Mouse (Mus musculus) layer of hippocampus, adult 9-10 months (tissue): ENCODE measurements around the gene Nprl3.
"Not testable (repeated sequence)": the region's sequence is repeated elsewhere in the genome, so short reads cannot be mapped to it uniquely, and the experiment has no call there.

Source experiments
- DNase-seq: peaks from one replicate; pipeline ENCODE4 v3.0.0; 2022; ENCODE audit warnings: low spot score

The Nprl3 gene

DNA sequence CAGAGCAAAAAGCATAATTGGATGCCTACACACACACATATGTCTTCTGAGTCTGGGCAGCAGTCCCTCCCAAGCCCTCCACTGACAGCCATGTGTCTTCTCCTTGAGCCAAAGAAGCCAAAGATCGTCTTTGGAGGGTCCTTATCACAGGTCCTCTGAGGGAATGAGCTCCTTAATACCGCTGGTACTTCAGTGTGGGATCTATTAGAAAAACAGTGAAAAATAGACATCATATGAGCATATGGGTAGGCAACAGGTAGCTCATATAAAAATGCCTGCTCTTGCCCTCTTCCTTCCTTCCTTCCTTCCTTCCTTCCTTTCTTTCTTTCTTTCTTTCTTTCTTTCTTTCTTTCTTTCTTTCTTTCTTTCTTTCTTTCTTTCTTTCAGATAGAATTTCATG lies 17.1 kb upstream of the Nprl3 start:
- DNase-seq = not testable (repeated sequence)

DNA sequence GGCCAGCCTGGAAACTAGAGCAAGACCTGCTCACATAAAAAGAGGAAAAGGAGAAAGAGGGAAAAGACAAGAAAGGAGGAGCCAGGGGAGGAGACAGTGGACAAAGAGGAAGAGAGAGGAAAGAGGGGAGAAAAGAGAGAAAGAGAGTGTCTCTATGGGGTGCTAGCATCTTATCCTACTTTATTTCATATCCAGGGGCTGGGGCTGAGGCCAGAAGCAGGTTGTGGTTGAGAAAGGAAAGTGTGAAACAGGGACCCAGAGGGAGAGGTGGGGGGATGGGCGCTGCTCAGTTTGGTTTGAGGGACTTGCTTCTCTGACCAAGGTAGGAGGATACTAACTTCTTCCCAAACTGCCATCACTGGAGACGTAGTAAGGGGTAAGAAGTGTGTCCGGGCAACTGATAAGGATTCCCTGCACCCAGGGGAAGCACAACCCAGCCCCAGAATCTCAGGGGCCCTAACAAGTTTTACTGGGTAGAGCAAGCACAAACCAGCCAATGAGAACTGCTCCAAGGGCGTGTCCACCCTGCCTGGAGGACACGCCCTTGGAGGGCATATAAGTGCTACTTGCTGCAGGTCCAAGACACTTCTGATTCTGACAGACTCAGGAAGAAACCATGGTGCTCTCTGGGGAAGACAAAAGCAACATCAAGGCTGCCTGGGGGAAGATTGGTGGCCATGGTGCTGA lies 15.7 kb upstream of the Nprl3 start, which contains the start of gene Hba-a1:
Hba-a1 (plus strand) TSS at position 421 of the 687 bp plus-strand sequence.
- not testable (repeated sequence) for DNase-seq

DNA sequence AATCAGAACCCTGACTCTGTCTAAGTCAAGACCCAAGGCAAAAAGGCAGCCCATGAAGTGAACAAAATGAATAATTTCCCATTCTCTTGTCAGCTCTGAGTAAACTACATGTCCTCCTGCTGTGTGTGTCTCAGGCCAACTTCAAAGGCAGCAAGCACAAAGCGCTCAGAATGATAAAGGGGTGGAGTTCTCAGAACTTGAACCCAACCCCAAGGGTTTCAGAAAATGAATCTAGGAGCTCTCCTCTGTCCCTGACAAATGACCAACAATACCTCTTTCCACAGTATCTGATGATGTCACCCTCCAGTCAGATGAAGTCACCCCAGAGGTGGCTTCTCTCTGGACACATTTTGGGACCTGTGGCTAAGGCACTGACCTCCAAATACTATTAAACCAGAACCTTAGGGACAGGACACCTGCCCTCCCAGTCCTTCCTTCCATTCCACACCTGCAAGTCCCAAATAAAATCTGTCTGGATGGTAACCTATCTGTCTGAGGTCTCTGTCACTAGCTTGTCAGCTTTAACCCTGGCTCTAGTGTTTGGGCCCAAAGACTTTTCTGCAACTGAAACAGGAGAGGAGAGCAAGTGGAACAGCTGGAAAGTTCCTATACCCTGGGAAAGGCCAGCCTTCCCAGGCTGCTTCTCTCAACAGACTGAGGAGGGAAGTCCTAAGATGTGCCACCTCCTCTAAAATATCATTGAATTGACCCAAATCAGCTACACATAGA lies 14.1 kb upstream of the Nprl3 start:
- DNase-seq = no peak

DNA sequence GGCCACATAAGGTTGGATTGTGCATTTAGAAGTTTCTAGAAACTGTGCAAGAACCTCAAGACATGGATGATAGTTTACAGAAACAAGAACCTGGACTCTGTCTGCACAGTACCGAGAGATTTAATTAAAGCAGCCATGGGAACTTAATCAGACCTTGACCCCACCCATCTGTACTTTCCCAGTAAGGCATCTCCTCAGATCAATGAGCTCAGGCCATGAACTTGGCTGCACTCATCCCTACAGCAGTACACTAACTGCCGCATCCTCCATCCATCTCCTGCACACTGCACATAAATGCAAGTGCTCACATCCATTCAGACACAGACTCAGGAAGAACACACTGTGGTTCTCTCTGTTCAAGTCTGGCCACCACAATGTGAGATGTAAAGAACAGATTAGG lies 13.1 kb upstream of the Nprl3 start:
- DNase-seq = no peak

DNA sequence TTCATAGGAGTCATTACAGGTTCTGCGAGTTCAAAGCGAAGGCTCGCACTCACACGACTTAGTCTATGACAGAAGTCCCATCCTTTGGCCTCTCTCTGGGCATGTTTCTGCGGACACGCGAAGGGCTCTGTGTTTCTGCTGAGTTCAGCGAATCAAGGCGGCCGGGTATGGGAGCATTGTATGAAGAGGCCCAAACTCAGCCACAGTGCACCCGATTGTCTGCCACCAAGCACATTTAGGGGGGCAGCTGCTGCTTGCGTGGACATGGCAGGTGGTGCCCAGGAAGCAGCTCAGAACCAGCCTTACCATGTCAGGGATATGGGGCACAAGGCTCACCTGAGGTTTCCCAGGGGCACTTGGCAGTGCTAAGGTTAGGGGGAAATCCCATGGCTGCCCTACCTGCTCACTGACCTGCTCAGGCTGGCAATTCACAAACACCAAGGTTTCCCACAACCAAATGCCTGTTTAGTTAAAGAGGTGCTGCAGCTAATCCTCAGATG lies 11.0 kb upstream of the Nprl3 start:
- DNase-seq = no peak

DNA sequence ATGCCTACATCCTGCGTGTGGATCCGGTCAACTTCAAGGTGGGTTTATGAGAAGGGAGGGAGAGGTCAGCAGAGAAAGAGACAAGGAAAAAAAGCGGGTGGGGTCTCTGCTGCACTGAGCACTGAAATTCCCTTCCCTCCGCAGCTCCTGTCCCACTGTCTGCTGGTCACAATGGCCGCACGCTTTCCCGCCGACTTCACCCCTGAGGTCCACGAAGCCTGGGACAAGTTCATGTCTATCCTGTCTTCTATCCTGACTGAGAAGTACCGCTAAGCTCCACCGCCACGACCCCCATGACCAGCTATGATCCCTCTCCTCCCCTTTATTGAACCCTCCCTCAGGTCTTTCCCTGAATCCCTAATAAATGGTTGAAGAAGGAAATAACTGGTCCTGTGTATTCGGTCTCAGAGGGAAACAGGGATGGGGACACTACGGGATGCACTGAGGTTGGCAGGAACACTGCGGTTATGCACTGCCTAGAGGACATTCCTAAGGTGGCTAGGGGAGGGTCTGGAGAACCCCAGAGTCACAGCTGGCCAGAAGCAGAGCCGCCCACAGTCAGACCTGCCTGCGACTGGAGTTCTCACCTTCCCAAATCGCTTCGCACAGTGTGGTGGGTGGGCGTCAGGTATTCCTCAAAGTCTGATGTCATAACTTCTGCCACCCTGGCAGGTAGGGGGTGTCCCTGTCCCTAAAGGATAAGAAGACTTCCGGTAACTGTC lies 10.4 kb upstream of the Nprl3 start:
- no peak for DNase-seq

DNA sequence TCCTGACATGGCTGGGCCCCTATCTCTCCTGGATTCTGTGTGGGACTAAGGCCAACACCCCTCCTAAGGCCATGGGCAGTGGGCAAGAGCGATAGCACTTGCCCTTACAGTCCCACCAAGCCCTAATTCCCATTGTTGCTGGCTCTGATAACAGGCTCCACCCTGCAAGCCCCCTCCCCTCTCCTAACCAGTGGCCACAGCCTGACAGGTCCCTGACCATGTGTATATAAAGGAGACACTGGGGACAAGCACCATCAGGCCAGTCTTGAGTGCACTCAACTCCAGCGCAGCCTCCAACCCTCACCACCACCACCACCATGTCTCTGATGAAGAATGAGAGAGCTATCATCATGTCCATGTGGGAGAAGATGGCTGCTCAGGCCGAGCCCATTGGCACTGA lies 8.8 kb upstream of the Nprl3 start, which contains the start of gene Hba-x:
Hba-x (plus strand) TSS at position 54 of the 400 bp plus-strand sequence.
- DNase-seq = no peak

DNA sequence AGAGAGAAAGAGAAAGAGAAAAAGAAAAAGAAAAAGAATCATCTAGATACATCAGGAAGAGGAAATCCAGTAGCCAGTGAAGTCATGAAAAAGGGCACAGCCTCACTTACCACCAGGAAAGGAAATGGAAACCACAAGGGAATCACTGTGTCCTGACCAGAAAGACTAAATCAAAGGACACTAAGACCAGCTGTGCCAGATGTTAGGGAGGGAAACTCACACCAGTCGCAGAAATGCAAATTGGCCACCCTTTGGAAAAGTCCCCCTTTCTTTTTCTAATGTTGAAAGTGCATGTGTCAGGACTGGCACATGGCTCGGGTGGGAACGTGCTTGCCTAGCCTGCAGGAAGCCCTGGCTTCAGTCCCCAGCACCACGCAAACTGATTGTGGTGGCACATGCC lies 3.7 kb upstream of the Nprl3 start:
- no peak for DNase-seq

DNA sequence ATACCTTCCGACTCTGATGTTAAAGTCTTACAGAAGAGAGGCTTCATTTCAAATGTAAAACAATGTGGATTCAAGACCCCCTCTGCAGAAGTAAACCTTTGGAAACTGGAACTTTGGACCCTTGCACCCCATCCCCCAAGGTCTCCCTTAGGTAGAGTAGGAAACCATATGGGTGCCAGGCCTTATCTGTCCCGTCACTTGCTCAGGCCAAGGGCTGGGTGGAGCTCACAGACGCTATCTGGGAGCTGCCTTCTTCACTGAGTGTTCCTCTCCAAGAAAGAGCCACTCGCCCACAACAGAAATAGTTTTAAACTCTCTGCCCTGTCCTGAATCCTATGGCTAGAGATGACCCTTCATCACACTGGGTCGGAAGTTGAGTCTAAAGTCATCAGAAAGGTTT lies 1.4 kb upstream of the Nprl3 start:
- DNase-seq = no peak

DNA sequence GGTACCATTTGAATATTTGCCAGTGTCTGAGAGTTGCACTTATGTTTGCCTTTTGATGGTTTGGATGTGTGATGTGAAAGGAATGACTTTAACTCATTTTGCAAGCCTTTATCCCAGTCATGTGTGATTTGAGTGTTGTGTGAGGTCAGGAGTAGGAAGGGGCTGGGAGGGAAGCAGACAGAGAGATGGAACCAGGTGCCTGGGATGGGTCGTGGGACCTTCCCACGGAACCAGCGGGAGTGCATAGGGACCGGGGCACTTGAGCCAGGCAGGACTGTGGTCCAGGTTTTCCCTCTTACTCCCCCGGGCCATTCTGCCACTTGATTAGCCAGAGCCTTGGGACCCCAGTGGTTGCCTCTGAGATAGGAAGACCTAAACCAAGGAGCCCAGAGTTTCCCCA lies 457 bp upstream of the Nprl3 start:
- DNase-seq = no peak

DNA sequence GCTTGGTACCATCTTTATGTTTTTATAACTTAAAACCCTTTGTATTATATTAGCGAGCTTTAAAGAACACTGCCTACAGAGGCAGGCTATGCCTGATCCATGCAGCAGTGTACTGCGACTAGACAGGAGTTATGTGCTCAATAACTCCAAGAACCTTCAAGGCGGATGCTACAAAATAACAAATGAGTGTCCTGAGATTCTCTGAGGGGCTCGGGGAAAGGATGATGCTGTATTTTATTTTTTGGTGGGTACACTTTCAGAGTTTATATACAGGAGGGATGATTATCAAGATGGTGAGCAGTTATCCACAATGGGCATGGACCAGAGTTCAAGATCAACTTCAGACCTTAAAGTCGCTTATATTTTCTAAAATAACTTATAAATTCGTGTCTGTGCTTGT lies 731 bp downstream of the Nprl3 start:
- DNase-seq = no peak

DNA sequence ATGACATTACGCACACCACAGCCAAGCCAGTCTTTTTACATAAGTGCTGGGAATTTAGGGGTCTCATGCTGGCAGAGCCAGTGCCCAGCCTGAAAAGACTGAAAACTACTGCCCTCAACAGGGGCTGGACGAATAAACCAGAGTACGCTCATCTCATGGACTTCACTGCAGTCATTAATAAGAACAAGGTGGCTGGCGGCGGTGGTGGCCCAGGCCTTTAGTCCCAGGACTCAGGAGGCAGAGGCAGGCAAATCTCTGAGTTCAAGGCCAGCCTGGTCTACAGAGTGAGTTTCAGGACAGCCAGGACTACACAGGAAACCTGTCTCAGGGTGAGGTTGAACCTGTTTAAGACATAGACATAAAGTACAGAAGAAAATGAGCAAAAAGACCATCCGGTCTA lies 1.3 kb downstream of the Nprl3 start:
- DNase-seq = no peak

DNA sequence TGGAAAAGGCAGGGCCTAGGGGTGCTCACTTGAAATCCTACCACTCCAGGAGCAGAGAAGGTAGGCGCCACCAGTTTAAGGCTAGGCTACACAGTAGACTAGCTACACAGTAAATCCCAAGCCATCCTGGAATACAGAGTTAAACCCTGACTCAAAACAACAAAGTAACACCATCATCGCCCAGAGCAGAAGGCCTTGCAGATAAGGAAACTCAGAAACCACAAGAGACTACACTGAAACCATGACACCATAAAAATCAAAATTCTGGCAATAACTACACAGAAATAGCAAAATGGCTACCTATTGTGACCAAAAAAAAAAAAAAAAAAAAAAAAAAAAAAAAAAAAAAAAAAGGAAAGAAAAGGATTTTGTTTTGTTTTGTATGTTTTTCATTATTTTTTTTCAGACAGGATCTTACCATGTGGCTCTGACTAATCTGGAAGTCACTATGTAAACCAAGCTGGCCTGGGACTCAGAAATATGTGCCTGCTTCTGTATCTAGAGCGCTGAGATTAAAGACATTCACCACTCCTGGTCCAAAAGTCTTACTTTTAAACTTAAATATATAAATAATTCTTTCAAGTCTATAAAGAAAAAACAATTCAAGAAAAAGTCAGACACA lies 2.3 kb downstream of the Nprl3 start:
- no peak for DNase-seq

DNA sequence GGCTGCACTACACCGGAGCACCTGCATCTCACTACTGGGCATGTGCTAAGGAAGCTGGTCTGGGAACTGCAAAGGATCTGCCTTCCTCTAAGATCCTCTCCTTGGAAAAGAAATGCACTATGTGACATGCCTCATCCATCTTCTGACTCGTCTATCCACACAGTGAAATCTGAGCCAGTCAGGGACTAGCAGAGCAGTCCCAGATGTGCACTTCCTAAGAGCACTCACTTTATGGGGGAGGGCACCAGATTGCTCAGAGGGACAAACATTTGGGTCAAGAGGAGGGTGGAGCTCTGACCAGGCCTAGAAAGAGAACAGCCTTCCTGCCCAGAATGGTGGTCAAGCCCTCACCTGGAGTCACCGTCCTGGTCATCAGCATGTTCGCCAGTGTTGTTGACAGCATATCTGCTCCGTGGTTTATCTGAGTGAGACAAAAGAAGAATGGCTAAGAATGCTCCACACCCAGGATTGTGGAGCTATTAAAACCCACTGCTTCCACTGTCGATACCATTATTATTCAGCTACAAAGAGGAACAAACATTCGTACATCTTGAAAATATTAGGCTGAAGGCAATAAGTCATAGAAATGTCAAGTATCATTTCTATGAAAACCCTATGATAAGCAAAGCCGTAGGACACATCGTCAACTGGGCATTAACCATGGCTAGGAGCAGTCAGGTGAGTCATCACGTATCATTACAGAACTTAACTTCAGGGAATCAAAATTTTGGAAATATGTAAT lies 4.7 kb downstream of the Nprl3 start:
- no peak for DNase-seq

DNA sequence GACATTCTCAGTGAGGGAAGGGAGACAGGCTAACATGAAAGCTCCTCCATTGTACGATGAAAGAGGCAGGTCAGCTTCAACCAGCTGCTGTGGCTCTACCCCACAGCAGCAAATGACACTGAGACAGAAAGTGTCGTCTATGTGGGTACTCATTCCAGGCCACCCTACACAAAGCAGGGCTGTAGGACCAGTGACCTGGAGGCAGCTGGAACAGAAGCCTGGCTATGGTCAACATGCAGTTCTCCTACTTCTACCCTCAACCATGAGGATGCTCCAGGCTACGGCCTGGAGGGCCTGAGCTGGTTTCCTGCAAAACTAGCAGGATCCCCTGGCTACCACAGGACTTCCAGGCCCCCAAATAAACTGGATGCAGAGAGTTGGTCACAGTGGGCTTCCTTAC lies 10.9 kb downstream of the Nprl3 start:
- no peak for DNase-seq

DNA sequence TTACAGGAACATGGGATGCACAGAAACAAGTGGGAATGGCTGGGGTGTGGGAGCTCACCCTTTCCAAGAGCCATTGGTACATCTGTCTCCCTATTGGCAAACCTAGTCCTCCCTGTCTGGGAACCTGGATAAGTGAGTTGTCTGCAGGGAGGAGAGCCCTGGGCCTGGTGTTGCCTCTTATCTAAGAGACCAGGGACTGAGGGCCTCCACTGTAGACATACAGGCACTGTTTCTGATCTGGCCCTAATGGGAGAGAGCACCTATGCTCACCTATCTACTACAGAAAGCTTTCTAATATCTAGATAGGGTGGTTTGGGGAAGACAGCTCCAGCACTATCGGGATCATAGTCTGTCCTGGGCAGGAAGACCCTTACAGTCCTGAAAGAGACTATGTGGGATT lies 11.4 kb downstream of the Nprl3 start:
- DNase-seq = no peak

DNA sequence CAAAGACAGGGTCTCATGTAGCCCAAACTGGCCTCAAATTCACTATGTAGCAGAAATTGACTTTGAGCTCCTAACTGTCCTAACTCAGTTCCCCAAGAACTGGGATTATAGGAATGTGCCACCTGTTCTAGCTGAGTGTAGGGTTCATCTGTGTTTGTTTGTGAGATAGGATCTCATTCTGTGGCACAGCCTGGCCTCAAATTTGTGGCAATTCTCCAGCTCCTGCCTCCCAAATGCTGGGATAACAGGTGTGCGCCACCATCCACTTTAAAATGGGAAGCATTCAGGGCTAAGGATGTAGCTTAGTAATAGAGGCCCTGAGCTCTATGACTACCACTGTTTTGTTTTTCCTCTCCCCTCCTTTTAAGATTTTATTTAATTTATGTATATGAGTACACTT lies 14.4 kb downstream of the Nprl3 start:
- DNase-seq = no peak

DNA sequence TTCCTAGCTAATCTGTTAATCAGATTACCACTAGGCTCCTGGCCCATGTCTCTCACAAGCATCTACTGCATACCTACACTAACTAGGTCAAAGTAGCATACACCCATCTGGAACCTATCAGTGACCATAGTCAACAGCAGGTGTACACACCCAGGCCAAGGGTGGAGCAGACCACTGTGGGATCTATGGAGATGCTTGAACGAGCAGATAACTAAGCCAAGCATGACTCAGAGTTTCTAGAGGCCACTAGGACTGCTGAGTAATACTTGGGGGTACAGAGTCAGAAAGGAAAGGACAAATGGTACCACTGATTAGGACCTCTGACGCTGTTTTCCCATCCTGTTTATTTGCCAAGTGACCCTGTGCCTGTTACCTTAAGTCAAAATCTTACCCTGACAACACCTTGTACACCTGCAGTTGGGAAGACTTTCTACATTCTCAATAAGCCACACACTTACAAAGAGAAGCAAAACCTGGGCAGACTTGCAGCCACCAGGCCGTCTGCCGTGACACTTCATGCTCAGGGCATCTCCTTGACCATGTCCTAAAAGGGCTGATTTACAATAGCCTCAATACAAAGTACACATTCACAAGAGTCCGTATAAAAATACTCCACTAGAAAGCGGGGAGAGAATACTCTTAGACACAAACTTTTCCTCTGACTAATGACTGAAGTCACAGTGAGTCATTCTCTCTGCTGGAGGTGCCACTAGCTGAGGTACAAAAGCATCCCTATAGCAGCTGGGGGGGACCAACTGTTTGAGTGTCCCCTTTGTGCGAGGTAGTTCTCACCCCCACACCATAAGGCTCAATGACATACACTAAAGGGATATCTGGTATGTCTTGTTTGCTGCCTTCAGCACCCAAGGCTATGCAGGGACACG lies 16.4 kb downstream of the Nprl3 start:
- no peak for DNase-seq

DNA sequence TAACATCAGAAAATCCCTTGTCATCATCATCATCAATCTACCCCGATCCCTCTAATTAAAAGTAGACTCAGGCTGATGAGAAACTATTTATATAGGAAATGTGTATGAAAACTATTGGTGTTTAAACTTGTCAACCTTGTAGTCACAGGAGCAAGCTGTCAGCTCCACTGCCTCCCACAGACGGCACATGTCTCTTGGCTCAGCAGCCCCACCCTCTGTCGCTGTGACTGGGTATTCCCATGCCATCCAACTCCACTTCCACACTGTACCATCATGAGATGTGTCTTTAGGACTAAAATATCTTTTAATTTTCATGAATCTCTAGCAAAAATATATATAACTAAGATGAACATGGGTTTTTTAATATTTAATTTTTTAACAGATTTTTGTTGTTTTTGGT lies 19.2 kb downstream of the Nprl3 start:
- no peak for DNase-seq

DNA sequence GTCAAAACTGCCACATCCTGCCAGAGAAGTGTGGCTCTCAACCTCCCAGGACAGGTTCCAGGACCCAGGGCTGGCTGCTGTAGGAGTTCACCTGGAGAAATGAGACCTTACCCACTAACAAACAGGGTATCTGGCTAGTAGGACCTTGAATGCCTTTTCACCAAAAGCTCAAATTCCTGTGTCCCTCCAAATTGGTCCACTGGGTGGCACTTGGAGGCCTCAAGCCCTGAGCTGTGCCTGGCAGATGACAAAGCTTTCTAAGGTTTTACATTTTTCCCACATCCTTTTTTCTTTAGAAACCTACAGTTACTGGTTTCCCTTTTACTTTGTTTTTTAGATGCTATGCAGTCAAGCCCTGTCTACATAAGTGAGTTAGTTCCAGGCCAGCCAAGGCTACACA lies 20.4 kb downstream of the Nprl3 start:
- DNase-seq = no peak

DNA sequence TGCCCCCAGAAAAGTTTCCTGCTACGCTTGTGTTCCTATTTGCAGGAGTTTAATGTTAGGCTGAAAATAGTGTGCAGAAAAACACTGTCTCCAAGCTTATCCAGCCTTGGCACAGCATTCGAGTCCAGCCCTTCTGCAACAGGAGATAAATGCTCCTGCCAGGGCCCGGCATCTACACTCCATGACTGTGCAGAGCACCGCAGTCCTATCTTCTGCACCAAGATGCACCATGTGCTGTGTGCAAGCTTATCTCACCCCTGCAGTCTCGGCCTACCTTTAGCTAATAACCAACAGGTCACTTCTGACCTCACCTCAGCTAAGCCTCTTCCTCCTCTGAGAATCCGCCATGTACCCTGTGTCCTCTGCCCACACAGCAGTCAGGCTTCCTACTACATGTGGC lies 21.9 kb downstream of the Nprl3 start:
- no peak for DNase-seq
